Mouse (Mus musculus): ENCODE measurements around the gene Mpo.

Mpo gene

DNA sequence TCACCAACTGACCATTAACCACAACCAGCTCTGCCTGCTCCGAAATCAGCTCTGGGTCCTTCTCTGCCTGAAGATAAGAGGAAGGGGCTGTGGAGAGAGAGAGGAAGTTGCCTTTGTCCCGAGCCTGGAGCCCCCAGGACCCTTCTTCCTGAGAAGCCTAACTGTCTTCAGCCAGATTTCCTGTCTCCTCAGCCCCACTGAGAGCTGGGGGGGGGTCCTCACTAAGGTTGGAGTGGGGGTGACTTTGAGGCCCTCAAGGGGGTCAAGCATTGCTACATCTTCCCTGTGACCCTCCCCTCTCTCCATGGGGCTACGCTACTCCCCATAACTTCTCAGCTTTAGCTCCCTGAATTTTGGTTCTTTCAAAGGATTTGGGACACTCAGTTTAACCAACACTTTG, at the start of gene Mpo:
Gene Mpo (plus strand): TSS at position 122 of the 400 bp plus-strand sequence.
- no peak for DNase-seq (ENCODE audit: low read depth, low spot score)

DNA sequence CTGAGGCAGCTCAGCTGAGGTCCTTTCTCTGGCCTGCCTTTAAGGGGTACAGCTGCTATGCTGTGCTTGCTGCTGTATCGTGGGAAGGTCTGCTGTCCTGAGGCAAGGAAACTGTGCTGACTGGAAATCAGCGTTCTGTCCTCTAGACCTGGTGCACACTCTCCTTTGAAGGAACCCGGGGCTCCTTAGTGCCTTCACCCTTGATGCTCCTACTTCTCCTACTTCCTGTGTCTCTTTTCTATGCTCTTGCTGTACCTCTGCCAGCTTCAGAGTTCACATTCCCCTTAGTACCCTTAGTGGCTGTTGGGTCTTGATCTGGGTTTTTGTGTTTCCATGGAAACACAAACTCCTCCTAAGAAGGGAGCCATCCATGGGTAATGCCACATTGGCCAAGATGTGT, 49.7 kb upstream of the Mpo start:
- DNase-seq (ENCODE audit: low read depth, low spot score) = no peak

DNA sequence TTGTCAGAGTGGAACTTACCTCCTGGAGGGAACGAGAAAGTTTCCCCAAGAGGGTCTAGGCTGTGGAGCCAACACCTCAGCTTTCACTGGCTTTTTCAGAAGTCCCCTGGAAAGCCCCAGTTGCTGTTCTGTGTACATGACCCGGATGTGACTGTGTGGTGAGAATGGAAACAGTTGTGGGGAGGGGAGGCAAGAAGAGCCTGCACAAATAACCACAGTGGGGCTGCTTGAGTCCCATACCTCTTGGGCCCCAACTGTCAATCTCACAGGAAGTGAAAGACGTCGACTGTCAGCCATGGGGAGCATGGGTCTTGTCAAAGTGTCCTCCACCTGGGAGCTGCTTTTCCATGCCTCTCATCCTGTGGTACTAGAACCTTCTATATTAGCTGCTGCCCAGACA, 48.4 kb upstream of the Mpo start:
- DNase-seq (ENCODE audit: low read depth, low spot score) = no peak

GRCm38 (mm10) chr11:87745632-87746555, 47.5 kb upstream of the Mpo start:
- no peak for DNase-seq (ENCODE audit: low read depth, low spot score)

GRCm38 (mm10) chr11:87747312-87747711, 46.1 kb upstream of the Mpo start:
- DNase-seq (ENCODE audit: low read depth, low spot score) = no peak

DNA sequence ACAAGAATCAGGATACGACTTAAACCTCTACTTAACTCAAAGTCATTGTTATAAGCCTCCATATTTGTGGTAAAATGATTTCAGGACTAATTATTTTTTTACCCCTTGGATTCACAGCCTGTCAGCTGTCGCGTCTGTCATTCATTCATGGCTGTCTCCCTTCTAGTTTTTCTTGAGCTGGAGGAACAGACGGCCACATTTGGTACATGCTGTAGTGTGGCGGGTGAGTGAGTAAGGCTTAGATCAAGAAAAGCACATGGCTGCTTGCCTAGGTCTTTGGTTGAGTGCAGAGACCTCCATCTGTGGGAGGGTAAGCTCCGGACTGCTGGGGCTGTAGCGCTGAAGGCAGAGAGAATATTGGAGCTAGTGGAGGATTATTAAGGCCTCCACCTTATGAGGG, 45.7 kb upstream of the Mpo start:
- DNase-seq (ENCODE audit: low read depth, low spot score) = no peak

- peak; percentile 31 for DNase-seq (ENCODE audit: low read depth, low spot score)
Observed at GRCm38 (mm10) chr11:87748132-87749119, 45.0 kb upstream of the Mpo start.

DNA sequence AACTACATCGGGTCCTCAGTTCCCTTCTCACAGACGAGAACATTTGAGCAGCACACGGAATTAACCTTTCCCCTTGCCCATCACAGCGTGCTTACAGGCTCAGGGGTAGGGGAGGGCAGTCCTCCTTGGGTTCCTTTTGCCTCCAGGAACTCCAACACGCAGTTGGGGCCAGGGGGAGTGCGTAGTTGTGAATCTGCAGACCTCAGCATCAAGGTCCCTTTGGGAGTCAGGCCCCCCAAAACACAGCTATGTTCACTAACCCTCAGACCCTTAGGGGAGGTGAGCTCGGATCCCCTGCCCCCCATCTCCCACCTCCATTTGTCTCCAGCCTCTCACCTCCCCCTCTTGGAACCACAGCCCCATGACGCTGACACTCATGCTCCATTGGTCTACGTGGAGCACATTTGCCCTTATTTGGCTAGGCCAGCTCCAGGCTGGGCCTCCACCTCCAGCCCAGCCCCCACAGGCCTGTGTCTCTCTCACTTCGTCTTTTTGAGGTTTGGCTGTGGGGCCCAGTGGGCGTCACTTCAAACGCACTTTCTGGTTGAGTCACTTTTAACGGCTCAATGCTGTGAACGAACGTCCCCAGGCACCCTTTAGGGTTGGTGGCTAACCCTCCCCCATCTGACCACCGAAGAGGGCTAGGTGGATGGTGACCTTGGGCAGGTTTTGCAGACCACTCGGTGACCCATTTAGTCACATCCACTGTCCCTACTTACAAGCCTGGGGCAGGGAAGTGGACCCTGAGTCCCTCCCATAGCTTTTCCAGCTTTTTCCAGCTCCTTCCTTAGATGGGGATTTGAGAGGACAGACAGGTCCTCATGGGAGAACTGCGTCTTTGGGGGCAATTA, 44.0 kb upstream of the Mpo start:
- DNase-seq (ENCODE audit: low read depth, low spot score) = peak; percentile 52

DNA sequence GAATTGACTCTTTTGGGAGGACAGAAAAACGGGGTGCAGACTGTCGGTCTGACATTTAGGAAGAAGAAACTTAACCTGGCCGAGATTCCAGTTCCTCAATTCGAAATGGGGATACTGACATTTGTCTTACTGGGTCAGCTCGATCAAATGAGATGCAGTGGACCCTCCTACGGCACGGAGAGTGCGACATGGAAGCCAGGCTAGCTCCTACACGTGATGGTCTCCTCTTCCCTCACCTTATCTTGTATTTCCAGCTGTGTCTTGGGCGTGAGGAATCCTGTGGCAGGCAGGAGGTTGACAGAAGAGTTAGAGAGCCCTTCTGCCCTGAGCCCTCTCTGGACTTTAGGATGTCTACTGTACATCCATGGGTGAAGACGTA, 43.3 kb upstream of the Mpo start:
- no peak for DNase-seq (ENCODE audit: low read depth, low spot score)

DNA sequence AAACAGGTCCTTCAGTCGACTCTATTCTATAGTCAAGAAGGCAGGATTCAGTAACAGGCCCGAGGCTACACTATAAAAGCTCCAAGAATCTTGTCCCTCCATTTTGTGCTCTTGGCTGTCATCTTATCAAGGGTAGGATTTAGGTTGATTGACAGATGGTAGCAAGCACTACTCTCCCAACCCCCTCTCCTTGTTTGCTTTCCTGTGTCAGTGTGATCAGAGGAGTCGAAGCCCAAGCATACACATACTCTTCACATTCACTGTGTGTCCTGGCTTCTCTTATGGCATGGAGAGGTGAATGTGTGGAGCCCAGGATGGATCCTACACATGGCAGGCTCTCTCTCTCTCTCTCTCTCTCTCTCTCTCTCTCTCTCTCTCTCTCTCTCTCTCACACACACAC, 42.9 kb upstream of the Mpo start:
- no peak for DNase-seq (ENCODE audit: low read depth, low spot score)

- DNase-seq (ENCODE audit: low read depth, low spot score) = no peak
Observed at GRCm38 (mm10) chr11:87751031-87751430, 42.4 kb upstream of the Mpo start.

GRCm38 (mm10) chr11:87751491-87751966, 41.9 kb upstream of the Mpo start:
- DNase-seq (ENCODE audit: low read depth, low spot score) = no peak

- no peak for DNase-seq (ENCODE audit: low read depth, low spot score)
Observed at GRCm38 (mm10) chr11:87752307-87752706, 41.1 kb upstream of the Mpo start.

- no peak for DNase-seq (ENCODE audit: low read depth, low spot score)
Observed at GRCm38 (mm10) chr11:87753255-87753654, 40.1 kb upstream of the Mpo start.

- DNase-seq (ENCODE audit: low read depth, low spot score) = no peak
Observed at GRCm38 (mm10) chr11:87753891-87754501, 39.4 kb upstream of the Mpo start.

- no peak for DNase-seq (ENCODE audit: low read depth, low spot score)
Observed at GRCm38 (mm10) chr11:87754603-87755002, 38.8 kb upstream of the Mpo start.

GRCm38 (mm10) chr11:87755360-87756017, 37.9 kb upstream of the Mpo start:
- no peak for DNase-seq (ENCODE audit: low read depth, low spot score)

DNA sequence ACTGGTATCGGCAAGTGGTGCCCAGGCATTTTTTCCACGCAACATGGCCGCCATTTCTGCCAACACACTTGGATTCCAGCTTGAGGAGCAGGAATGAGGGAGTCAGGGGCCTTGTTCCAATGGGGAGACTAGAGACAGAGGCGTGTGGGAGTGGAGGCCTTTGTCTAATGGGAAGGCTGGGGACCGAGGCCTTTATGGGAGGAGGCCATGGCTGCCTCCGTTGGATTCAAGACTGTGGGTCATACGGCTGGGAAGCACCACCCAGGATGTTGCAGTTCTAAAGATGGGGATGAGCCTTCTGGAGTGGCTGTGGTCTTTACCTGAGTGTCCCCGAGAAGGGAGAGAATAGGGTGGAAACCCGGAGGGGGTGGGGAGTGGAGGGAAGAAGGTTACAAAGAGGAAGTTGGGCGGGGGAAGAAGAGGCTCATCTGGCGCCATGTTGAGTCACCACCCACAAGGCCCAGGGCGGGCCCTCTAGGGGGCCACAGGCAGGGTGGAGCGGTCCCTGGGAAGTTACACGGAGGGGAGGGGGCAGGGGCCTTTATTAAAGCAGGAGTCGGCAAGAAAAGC, 37.0 kb upstream of the Mpo start:
- DNase-seq (ENCODE audit: low read depth, low spot score) = no peak

DNA sequence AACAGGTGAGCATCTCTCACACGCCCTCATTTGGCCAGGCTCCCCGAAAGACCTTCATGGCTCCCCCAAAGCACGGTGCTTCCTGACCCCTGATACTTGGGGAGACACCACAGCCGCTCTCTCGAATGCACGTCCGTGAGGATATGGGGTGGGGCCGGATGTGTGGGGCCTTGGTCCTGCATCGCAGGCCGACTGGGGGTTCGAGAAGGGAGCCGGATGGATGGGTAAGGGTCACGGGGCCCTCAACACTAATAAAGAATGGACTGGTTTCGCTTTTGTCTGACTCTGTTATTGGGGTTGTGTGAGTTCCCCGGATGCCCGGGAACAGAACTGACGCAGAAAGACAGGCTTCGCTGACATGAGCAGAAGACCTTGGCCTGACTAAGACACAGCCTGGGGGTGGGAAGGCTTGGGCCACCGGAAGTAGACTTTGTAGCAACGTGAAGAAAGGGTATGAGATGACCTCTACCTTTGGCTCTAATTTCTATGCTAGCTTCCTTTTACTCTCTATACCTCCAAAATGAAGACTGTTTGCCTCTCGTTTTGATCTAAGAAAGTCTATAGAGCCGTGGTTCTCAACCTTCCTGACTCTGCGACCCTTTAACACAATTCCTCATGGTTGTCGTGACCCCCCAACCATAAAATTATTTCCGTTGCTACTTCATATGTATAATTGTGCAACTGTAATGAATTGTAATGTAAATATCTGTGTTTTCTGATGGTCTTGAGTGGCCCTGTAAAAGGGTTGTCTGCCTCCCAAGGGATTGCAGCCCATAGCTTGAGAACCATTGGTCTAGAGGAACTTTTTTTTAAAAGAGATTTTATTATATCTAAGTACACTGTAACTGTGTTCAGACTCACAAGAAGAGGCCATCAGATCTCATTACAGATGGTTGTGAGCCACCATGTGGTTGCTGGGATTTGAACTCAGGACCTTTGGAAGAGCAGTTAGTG, 36.1 kb upstream of the Mpo start:
- DNase-seq (ENCODE audit: low read depth, low spot score) = no peak

Measured in 3T3-L1 (cell line).